Mouse (Mus musculus): Measurements from ENCODE around the gene V1rd19. TPM values are rescaled to one million over a fixed set of nuclear protein-coding genes. Genes with fewer than 3 reads are reported as not detected.

V1rd19 gene
- not detected for polyA plus RNA-seq (2017; shearing (Covaris generic))

DNA sequence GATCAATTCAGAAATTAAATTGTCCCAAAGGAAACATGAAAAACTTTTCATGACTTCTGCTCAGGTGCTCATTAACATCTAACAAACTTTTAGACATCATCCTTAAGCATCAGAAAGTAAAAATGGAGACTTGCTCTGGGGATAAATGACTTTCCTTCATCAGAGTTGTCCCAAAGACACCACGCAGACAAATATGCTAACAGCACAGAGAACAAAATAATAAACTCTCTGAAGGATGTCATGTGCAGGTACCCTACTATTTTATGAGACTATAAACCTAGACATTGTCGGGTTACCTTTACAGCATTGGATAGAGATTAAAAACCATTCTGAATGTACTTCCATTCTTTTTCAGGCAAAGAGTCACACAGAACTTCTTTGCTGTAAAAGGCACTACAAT, at the start of gene V1rd19:
TSS of gene V1rd19 (plus strand) at position 301 of the 400 bp plus-strand sequence.

DNA sequence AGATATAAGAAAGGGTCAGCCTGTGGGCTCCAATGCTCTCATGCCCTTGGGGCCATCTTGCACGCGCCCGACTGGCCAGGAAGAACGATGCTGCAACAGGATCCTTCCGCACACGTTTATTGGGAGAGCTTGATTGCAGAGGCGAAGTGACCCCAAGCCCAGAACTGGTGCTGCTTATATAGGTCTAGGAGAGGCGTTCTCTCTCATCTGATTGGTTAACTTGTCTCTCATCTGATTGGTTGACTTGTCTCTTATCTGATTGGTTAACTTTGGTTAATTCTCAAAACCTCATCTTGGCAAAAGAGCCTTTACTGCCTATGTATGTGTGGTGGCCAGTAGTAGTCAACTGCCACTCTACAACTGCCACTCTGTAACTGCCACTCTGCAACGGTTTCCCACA, 27.2 kb upstream of the V1rd19 start, which contains the start of gene Vmn1r181:
TSS of gene Vmn1r181 (plus strand) at position 301 of the 400 bp plus-strand sequence.

GRCm38 (mm10) chr7:24052660-24053304, 51.3 kb downstream of the V1rd19 start, which contains the start of gene Vmn1r183:
Gene Vmn1r183, plus strand, starts transcription at chr7:24053254.

Other genes starting within 250 kb of the V1rd19 start
- gene Vmn1r174, start 249.4 kb upstream of the V1rd19 start, polyA plus RNA-seq (2017; shearing (Covaris generic)) = 0.05 TPM
- not detected for gene Vmn1r175, start 191.0 kb upstream of the V1rd19 start, polyA plus RNA-seq (2017; shearing (Covaris generic))
- not detected for gene Vmn1r176, start 164.3 kb upstream of the V1rd19 start, polyA plus RNA-seq (2017; shearing (Covaris generic))
- not detected for gene Vmn1r177, start 135.2 kb upstream of the V1rd19 start, polyA plus RNA-seq (2017; shearing (Covaris generic))
- gene Vmn1r178, start 109.7 kb upstream of the V1rd19 start, polyA plus RNA-seq (2017; shearing (Covaris generic)) = not detected
- 0.08 TPM for gene Vmn1r179, start 74.7 kb upstream of the V1rd19 start, polyA plus RNA-seq (2017; shearing (Covaris generic))
- not detected for gene Vmn1r180, start 51.1 kb upstream of the V1rd19 start, polyA plus RNA-seq (2017; shearing (Covaris generic))
- gene Vmn1r181, start 27.1 kb upstream of the V1rd19 start, polyA plus RNA-seq (2017; shearing (Covaris generic)) = not detected
- gene Vmn1r183, start 51.6 kb downstream of the V1rd19 start, polyA plus RNA-seq (2017; shearing (Covaris generic)) = 0.07 TPM
- 31.0 TPM for gene Zfp180, start 80.2 kb downstream of the V1rd19 start, polyA plus RNA-seq (2017; shearing (Covaris generic))
- 1.5 TPM for gene Zfp112, start 110.6 kb downstream of the V1rd19 start, polyA plus RNA-seq (2017; shearing (Covaris generic))
- gene Zfp235, start 132.5 kb downstream of the V1rd19 start, polyA plus RNA-seq (2017; shearing (Covaris generic)) = 14.4 TPM
- 0.77 TPM for gene Zfp114, start 173.4 kb downstream of the V1rd19 start, polyA plus RNA-seq (2017; shearing (Covaris generic))
- 0.29 TPM for gene Zfp111, start 209.8 kb downstream of the V1rd19 start, polyA plus RNA-seq (2017; shearing (Covaris generic))
- 4.3 TPM for gene Zfp109, start 235.9 kb downstream of the V1rd19 start, polyA plus RNA-seq (2017; shearing (Covaris generic))